Mouse (Mus musculus) G1E (cell line): ENCODE measurements at regions not wholly inside any gene's neighbourhood (a gene's known extent, or its start where the extent isn't known, plus 50 kb on each side); places are given as distances from the start of the nearest gene placed in this dataset.

ENCODE experiments used
- ATAC-seq: 2 replicates; pipeline ENCODE4 v1.8.0; 2016; ENCODE audit warnings: mild to moderate bottlenecking; ENCODE audit not compliant: insufficient number of reproducible peaks, poor library complexity, low FRiP score, severe bottlenecking; ENCODE audit errors: extremely low read depth
- DNase-seq: peaks from one replicate; pipeline ENCODE4 v3.0.0; 2012; ENCODE audit warnings: low spot score
- H3K27me3 ChIP-seq: 2 replicates; pipeline ENCODE4 v1.6.1; 2012; ENCODE audit warnings: mild to moderate bottlenecking, low read length, inconsistent platforms; ENCODE audit not compliant: insufficient read depth
- H3K36me3 ChIP-seq: replicated peaks from 2 replicates; pipeline ENCODE3; 2012; ENCODE audit warnings: mild to moderate bottlenecking, inconsistent platforms
- H3K4me1 ChIP-seq: 2 replicates; pipeline ENCODE4 v1.6.1; 2012; ENCODE audit warnings: low read depth, low read length, inconsistent platforms, mixed read lengths; ENCODE audit not compliant: insufficient read depth
- H3K4me3 ChIP-seq: 2 replicates; pipeline ENCODE4 v1.5.1; 2012; ENCODE audit warnings: low read depth, mild to moderate bottlenecking, inconsistent platforms, low read length, moderate library complexity, mixed read lengths
- H3K9me3 ChIP-seq: replicated peaks from 2 replicates; pipeline ENCODE4 v1.6.1; 2012; ENCODE audit warnings: inconsistent platforms
- CTCF ChIP-seq: IDR thresholded peaks from 2 replicates; pipeline ENCODE4 v1.5.1; 2012; ENCODE audit warnings: low read depth, low read length, inconsistent platforms, mixed read lengths
- GATA1 ChIP-seq: IDR thresholded peaks from 2 replicates; pipeline ENCODE4 v1.6.1; 2012; ENCODE audit warnings: borderline replicate concordance, low read length, inconsistent platforms, mixed read lengths
- GATA2 ChIP-seq: IDR thresholded peaks from 2 replicates; pipeline ENCODE4 v1.6.1; 2012; ENCODE audit warnings: low read depth, low read length, inconsistent platforms, borderline replicate concordance
- POLR2AphosphoS5 ChIP-seq: IDR thresholded peaks from 2 replicates; pipeline ENCODE4 v1.6.1; 2012; ENCODE audit warnings: low read depth, low read length, inconsistent platforms; ENCODE audit not compliant: insufficient replicate concordance
- TAL1 ChIP-seq: conservative IDR thresholded peaks from 2 replicates; pipeline ENCODE4 v1.6.1; 2012; ENCODE audit warnings: low read depth, low read length, inconsistent platforms, mixed read lengths

DNA sequence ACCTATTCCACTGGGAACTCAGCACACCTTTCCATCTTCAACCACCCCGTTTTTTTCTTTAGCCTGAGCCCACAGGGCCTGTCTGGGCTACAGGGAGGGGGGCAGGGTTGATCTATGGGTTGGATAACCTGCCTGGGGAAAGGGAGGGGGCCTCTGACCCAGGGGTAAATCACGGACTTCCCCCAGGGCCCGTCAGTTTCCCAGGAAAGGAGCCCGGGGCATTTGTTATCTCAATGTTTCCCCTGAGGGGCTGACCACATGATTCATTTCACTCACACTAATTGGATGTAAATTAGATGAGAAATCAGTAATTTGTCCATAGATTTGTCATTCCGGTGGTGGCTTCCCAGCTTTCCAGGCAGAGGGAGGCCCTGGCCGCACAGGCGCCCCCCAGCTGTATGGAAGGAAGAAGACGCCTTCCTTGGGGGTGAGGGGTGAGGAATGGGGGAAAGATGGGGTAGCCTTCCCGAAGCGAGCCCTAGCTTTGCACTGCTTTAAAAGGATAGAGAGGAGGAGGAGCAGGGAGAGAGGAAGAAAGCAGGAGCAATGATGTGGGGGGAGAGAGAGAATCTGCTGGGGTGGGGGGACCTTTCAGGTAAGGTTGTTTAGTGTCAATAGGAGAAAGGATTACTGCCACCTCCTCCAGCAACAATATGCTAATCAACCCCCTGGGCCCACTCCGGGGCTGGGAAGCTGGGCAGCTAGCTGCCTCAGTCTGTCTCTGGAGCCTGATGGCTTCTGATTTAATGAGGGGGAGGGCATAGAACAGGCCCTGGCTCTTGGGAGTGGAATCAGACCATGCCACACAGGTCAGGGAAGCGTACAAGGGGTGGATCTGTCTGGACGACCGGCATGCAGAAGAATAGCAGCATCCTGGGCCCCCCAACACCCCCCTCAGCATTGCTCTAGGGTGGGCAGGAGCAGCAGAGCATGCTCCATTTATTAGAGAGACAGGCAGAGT lies 282.3 kb upstream of the 4930535I16Rik start:
- Histone ChIP-seq H3K36me3 (no peaks in the 10 kb centered on the region), H3K4me3 (no peak overlapping the region), H3K27me3 (no peaks in the 10 kb centered on the region), H3K9me3 (no peaks in the 10 kb centered on the region), H3K4me1 (no peaks in the 10 kb centered on the region)
- TF ChIP-seq TAL1: no peak
- ATAC-seq (no peak), DNase-seq (no peak)

GRCm38 (mm10) chr4:124198832-124199231 lies 281.0 kb upstream of the 4930535I16Rik start:
- DNase-seq: no peak
- Histone ChIP-seq H3K4me3 (no peak overlapping the region), H3K36me3 (no peaks in the 10 kb centered on the region), H3K27me3 (no peaks in the 10 kb centered on the region), H3K4me1 (no peaks in the 10 kb centered on the region), H3K9me3 (no peaks in the 10 kb centered on the region)
- ATAC-seq: no peak
- TF ChIP-seq TAL1: no peak
- no peak for TF ChIP-seq CTCF
- TF ChIP-seq GATA2: no peak
- TF ChIP-seq POLR2AphosphoS5: no peak
- TF ChIP-seq GATA1: no peak

DNA sequence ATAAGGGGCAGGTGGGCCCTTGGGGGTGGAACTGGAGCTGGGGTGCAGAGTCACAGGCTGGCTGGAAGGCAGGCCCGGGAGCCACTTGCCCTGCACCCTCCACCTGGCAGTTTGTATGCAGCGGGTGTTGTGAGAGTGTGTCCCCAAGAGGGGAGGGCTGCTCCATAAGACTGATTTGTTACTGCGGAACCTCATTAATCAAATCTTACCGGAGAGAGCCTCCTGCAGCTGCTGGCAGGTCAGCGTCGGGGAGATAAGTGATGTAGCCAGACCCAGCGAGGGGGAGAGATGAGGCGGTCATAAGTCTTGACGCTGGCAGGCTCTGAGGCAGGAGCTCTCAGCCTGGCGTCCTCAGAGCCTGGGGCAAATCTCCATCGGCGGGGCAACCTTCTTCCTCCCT lies 278.9 kb upstream of the 4930535I16Rik start:
- no peaks in the 10 kb centered on the region for H3K36me3 ChIP-seq
- no peak for DNase-seq
- ATAC-seq: no peak
- TF ChIP-seq TAL1: no peak
- H3K9me3 ChIP-seq: no peaks in the 10 kb centered on the region
- no peak overlapping the region for H3K4me3 ChIP-seq
- H3K4me1 ChIP-seq: no peaks in the 10 kb centered on the region
- no peaks in the 10 kb centered on the region for H3K27me3 ChIP-seq

GRCm38 (mm10) chr4:124193059-124193721 lies 275.4 kb upstream of the 4930535I16Rik start:
- no peaks in the 10 kb centered on the region for H3K4me1 ChIP-seq
- H3K36me3 ChIP-seq: no peaks in the 10 kb centered on the region
- ATAC-seq (no peak), DNase-seq (no peak)
- no peak for TF ChIP-seq CTCF
- no peak for TF ChIP-seq POLR2AphosphoS5
- no peak for TF ChIP-seq TAL1
- TF ChIP-seq GATA2: no peak
- no peak for TF ChIP-seq GATA1
- 0 out of 2 replicates have a peak, but pooled peaks cover 3% of the 10 kb centered on the region for H3K27me3 ChIP-seq
- no peaks in the 10 kb centered on the region for H3K9me3 ChIP-seq
- H3K4me3 ChIP-seq: no peak overlapping the region

DNA sequence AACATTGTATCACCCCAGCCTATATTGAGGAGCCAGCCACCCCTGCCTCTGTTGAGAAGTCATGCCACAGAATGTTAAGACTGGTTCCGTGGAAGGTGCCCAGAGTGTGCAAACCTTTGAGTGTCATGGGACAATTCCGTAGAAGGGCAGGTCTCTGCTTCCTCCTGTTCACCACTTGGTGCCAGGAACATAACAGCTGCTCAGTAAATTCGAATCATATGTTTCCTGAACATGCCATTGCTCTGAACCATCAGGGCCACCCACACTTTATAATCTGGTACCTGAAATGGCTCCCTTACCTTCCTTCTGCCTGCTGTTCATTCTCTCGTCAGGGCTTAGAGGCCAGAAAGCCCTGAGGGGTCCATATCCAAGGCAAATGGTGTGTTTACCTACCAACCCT lies 273.0 kb upstream of the 4930535I16Rik start:
- ATAC-seq: no peak
- no peaks in the 10 kb centered on the region for H3K4me1 ChIP-seq
- H3K27me3 ChIP-seq: 0 out of 2 replicates have a peak, but pooled peaks cover 3% of the 10 kb centered on the region
- H3K4me3 ChIP-seq: no peak overlapping the region
- TF ChIP-seq GATA2 (no peak), CTCF (no peak), TAL1 (no peak), POLR2AphosphoS5 (no peak), GATA1 (no peak)
- no peak for DNase-seq
- H3K36me3 ChIP-seq: no peaks in the 10 kb centered on the region
- H3K9me3 ChIP-seq: no peaks in the 10 kb centered on the region

- Histone ChIP-seq H3K27me3 (0 out of 2 replicates have a peak, but pooled peaks cover 3% of the 10 kb centered on the region), H3K9me3 (no peaks in the 10 kb centered on the region), H3K4me1 (no peaks in the 10 kb centered on the region), H3K36me3 (no peaks in the 10 kb centered on the region), H3K4me3 (no peak overlapping the region)
- no peak for TF ChIP-seq GATA2
- ATAC-seq (no peak), DNase-seq (no peak)
Observed at GRCm38 (mm10) chr4:124189993-124190385, 272.2 kb upstream of the 4930535I16Rik start.
